Mouse (Mus musculus): ENCODE results near the gene Ccdc181. TPM values are rescaled to one million over a fixed set of nuclear protein-coding genes. Genes with fewer than 3 reads are reported as not detected.

Ccdc181 gene
- total and polyA plus RNA-seq, 3 experiments: 2.7 to 9.2 (median 8.6) TPM

DNA sequence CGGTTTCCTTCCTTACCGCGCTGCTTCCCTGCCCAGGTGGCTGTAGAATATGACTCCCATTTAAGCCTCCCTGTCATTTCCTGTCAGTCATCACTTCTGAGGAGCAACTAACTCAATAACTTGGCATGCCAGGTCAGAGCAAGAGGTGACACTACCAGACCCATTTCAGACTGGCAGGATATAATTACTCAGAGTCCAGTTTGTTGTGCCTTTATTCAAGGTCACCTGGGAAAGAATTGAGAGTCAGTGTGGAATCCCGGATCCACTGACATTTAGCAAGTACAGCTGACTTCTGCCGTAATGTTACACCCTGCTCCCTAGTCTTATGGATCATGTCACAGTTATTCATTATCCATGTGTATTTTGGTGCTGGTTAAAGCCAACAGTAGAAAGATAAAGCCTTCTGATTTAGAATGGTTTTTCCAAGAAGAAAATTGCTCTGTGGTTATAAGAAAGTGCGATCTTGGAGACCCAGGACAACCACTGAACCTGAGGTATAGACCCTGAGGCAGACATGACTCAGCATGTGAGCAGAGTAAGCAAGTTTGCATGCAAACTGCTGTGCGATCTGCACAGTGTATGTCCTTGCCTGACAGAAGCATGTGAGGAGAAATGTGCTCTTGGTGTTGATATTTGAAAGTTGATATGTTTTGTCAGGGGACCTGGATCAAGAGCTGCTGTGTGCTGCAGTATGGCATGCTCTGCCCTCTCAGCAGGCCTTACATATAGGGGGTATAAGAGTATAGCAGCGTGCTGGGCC lies 24.8 kb upstream of the Ccdc181 start:
- H3K36me3 ChIP-seq (ENCODE audit: control insufficient read depth, insufficient read depth, low read length): no peaks in the 10 kb centered on the region
- 0 out of 2 replicates have a peak overlapping the region, but pooled peaks have one; percentile 8 for H3K9ac ChIP-seq (ENCODE audit: low read depth, low read length)
- TF ChIP-seq CTCF (IDR thresholded peaks at IDR 0.05) (no peak), POLR2A (IDR thresholded peaks at IDR 0.05; ENCODE audit: insufficient read depth, low read depth, low read length) (no peak), EP300 (IDR thresholded peaks at IDR 0.05; ENCODE audit: insufficient read depth, low read depth, low read length) (no peak)
- peak overlapping the region; percentile 81 for H3K27ac ChIP-seq
- peaks cover 6% of the 10 kb centered on the region for H3K4me1 ChIP-seq (ENCODE audit: control insufficient read depth, insufficient read depth, low read length)
- H3K4me3 ChIP-seq: peak overlapping the region; percentile 90; the same call in 1 of the 2 replicates
- no peak for DNase-seq
- H3K27me3 ChIP-seq (ENCODE audit: control insufficient read depth, insufficient read depth, low read length): no peaks in the 10 kb centered on the region
- H3K79me2 ChIP-seq (replicated peaks; ENCODE audit: control insufficient read depth, insufficient read depth, low read length): no peaks in the 10 kb centered on the region
- intact Hi-C loops (cut with DNase I): no loop called here
- WGBS: 52% methylated on average over 8 of the region's 8 CpGs

DNA sequence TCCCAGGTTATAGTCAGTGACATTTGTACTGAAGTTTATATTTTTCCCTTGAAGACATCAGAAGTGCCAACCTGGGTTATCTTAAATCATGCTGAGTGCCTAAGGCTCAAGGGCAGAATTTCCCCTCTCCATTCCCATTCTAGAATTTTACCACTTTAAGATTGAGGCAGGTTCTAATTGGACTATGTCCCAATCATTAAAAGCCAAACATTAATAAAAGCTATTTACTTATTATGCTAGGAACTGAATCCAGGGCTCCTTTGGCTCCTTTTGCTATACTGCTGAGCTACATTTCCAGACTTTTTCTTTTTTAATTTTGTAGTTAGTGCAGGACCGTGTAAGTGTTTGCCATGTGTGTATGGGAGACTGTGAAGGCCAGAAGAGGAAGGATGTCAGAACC lies 23.9 kb upstream of the Ccdc181 start:
- WGBS: 88% methylated on average over 1 of the region's 1 CpGs
- H3K4me1 ChIP-seq (ENCODE audit: control insufficient read depth, insufficient read depth, low read length): peaks cover 6% of the 10 kb centered on the region
- TF ChIP-seq EP300 (IDR thresholded peaks at IDR 0.05; ENCODE audit: insufficient read depth, low read depth, low read length) (no peak), CTCF (IDR thresholded peaks at IDR 0.05) (no peak), POLR2A (IDR thresholded peaks at IDR 0.05; ENCODE audit: insufficient read depth, low read depth, low read length) (no peak)
- intact Hi-C loops (cut with DNase I): no loop called here
- H3K36me3 ChIP-seq (ENCODE audit: control insufficient read depth, insufficient read depth, low read length): no peaks in the 10 kb centered on the region
- H3K9ac ChIP-seq (ENCODE audit: low read depth, low read length): no peak overlapping the region
- H3K27ac ChIP-seq: peak overlapping the region; percentile 81; the same call in 1 of the 2 replicates
- no peaks in the 10 kb centered on the region for H3K27me3 ChIP-seq (ENCODE audit: control insufficient read depth, insufficient read depth, low read length)
- H3K4me3 ChIP-seq: no peak overlapping the region
- H3K79me2 ChIP-seq (replicated peaks; ENCODE audit: control insufficient read depth, insufficient read depth, low read length): no peaks in the 10 kb centered on the region
- no peak for DNase-seq

DNA sequence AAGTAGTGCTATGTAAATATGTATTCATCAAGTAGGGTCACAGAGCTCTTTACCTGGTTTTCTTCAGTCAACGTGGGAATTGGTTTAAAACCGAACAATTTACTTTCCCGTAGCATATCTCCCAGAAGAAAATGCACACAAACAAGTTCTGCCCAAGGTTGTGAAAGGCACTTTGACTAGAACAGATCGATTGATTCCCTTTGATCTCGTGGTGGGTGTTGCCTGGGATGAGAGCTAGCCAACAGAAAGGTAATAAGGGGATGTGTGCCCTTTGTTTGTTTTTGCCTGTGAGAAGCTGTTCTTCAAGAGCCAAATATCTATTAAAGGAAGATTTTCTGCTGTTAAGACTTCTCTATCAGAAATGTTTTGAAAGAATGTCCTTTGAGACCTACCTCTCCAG lies 22.8 kb upstream of the Ccdc181 start:
- H3K4me3 ChIP-seq: no peak overlapping the region
- H3K27me3 ChIP-seq (ENCODE audit: control insufficient read depth, insufficient read depth, low read length): no peaks in the 10 kb centered on the region
- peaks cover 2% of the 10 kb centered on the region; the same call in 1 of the 2 replicates for H3K79me2 ChIP-seq (replicated peaks; ENCODE audit: control insufficient read depth, insufficient read depth, low read length)
- H3K9ac ChIP-seq (ENCODE audit: low read depth, low read length): no peak overlapping the region
- intact Hi-C loops (cut with DNase I): no loop called here
- TF ChIP-seq POLR2A (IDR thresholded peaks at IDR 0.05; ENCODE audit: insufficient read depth, low read depth, low read length): no peak
- TF ChIP-seq CTCF (IDR thresholded peaks at IDR 0.05): no peak
- TF ChIP-seq EP300 (IDR thresholded peaks at IDR 0.05; ENCODE audit: insufficient read depth, low read depth, low read length): no peak
- DNase-seq: no peak
- peaks cover 6% of the 10 kb centered on the region for H3K4me1 ChIP-seq (ENCODE audit: control insufficient read depth, insufficient read depth, low read length)
- WGBS: 83% methylated on average over 5 of the region's 5 CpGs
- no peaks in the 10 kb centered on the region for H3K36me3 ChIP-seq (ENCODE audit: control insufficient read depth, insufficient read depth, low read length)
- no peak overlapping the region for H3K27ac ChIP-seq

DNA sequence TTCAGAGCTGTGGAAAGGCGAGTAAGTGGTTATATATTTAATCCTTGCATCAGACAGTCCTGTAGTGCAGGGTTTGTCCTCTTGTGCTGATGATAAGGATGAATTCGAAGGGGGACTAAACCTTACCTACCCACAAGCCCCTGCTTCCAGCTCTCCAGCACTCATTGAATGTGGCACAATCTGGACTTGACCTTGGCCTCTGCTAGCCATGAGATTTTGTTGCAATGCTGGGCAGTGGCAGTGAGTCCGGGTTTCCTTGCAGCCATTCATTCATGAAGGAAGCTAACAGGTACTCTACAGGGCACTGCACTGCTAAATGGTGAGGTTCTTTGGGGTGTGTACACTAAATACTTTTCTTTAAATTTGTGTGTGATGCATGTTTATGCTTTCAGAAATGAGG lies 20.5 kb upstream of the Ccdc181 start:
- no peak overlapping the region for H3K4me3 ChIP-seq

DNA sequence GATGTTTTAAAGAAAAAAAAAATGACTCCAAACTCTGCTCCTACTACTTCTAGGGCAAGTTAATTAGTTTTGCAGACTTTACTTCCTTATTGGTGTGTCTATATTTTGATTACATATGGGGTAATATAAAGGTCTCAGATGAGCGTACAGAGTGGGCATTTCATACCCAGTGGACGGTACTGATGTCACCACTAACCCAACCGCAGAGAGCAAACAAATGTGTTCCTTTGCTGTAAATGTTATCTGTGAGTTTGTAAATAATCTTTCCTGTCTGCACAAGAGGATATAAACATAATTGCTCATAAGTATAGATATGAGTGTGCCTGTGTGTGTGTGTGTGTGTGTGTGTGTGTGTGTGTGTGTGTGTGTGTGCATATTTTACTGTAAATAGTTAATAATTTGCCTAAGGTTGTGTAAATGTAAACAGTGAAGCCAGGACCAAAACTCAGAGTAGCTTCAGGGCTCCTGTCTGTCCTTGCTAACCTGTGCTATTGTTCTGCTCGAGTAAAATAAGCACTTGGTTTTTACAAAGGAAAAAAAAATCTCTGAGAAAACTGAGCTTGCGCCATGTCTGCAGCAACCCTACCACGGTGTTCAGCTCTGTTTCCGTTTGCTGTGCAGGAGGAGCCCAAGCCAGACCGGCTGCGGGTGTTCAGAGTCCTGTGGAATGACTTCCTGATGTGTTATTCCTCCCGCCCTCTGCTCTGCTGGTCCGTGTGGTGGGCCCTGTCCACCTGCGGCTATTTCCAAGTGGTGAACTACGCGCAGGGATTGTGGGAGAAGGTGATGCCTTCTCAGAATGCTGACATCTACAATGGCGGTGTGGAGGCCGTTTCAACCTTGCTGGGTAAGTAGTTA lies 15.0 kb upstream of the Ccdc181 start:
- Histone ChIP-seq H3K27me3 (ENCODE audit: control insufficient read depth, insufficient read depth, low read length) (no peaks in the 10 kb centered on the region), H3K9ac (ENCODE audit: low read depth, low read length) (no peak overlapping the region), H3K27ac (no peak overlapping the region), H3K79me2 (replicated peaks; ENCODE audit: control insufficient read depth, insufficient read depth, low read length) (peaks cover 2% of the 10 kb centered on the region; the same call in 1 of the 2 replicates), H3K4me1 (ENCODE audit: control insufficient read depth, insufficient read depth, low read length) (no peaks in the 10 kb centered on the region), H3K4me3 (no peak overlapping the region), H3K36me3 (ENCODE audit: control insufficient read depth, insufficient read depth, low read length) (peaks cover 6% of the 10 kb centered on the region; the same call in 1 of the 2 replicates)
- intact Hi-C loops (cut with DNase I): no loop called here
- 72% methylated on average over 16 of the region's 16 CpGs for WGBS
- TF ChIP-seq CTCF (IDR thresholded peaks at IDR 0.05) (no peak), POLR2A (IDR thresholded peaks at IDR 0.05; ENCODE audit: insufficient read depth, low read depth, low read length) (no peak), EP300 (IDR thresholded peaks at IDR 0.05; ENCODE audit: insufficient read depth, low read depth, low read length) (no peak)
- no peak for DNase-seq

More for the DNA sequence above, 20.5 kb upstream of the Ccdc181 start:
- intact Hi-C loops (cut with DNase I): no loop called here
- peaks cover 2% of the 10 kb centered on the region; the same call in 1 of the 2 replicates for H3K79me2 ChIP-seq (replicated peaks; ENCODE audit: control insufficient read depth, insufficient read depth, low read length)
- DNase-seq: no peak
- H3K27ac ChIP-seq: no peak overlapping the region
- no peaks in the 10 kb centered on the region for H3K27me3 ChIP-seq (ENCODE audit: control insufficient read depth, insufficient read depth, low read length)
- H3K9ac ChIP-seq (ENCODE audit: low read depth, low read length): no peak overlapping the region
- no peak for TF ChIP-seq POLR2A (IDR thresholded peaks at IDR 0.05; ENCODE audit: insufficient read depth, low read depth, low read length)
- no peak for TF ChIP-seq EP300 (IDR thresholded peaks at IDR 0.05; ENCODE audit: insufficient read depth, low read depth, low read length)
- TF ChIP-seq CTCF (IDR thresholded peaks at IDR 0.05): no peak
- WGBS: 68% methylated on average over 3 of the region's 3 CpGs
- H3K4me1 ChIP-seq (ENCODE audit: control insufficient read depth, insufficient read depth, low read length): peaks cover 3% of the 10 kb centered on the region
- H3K36me3 ChIP-seq (ENCODE audit: control insufficient read depth, insufficient read depth, low read length): no peaks in the 10 kb centered on the region

Data from heart, adult 2 months (tissue).